Mouse (Mus musculus): ENCODE measurements around the gene Gpc3.

DNA sequence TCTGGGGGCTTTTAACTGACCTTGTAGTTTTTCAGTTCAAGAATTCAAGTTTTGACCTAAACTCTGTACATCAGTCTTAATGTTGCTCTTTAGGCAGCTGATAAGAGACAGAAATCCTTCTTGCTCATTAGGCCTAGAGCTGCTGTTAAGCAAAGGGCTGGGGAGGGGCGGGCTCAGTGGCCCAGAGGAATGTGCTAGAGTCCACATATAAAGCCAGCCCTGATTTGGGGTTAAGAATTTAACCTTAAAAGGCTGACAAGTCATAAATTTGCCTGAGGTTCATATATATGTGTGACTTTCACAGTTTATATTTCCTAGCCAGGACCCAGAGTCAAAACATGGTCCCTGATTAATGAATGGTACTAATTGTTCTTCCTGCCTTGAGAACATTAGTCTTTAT, 14.5 kb downstream of the Gpc3 start:
- TF ChIP-seq CTCF (IDR thresholded peaks at IDR 0.05): no peak
- no peak for TF ChIP-seq EP300 (IDR thresholded peaks at IDR 0.05; ENCODE audit: insufficient read depth, low read depth, low read length)
